Mouse (Mus musculus) CD4-positive, CD25-positive, alpha-beta regulatory T cell, adult 2 months (primary cell): ENCODE measurements at regions not wholly inside any gene's neighbourhood (a gene's known extent, or its start where the extent isn't known, plus 50 kb on each side); places are given as distances from the start of the nearest gene placed in this dataset.

ENCODE experiments used
- DNase-seq: peaks from one replicate; pipeline ENCODE4 v3.0.0-alpha.2; 2012; ENCODE audit warnings: low read depth, low spot score

DNA sequence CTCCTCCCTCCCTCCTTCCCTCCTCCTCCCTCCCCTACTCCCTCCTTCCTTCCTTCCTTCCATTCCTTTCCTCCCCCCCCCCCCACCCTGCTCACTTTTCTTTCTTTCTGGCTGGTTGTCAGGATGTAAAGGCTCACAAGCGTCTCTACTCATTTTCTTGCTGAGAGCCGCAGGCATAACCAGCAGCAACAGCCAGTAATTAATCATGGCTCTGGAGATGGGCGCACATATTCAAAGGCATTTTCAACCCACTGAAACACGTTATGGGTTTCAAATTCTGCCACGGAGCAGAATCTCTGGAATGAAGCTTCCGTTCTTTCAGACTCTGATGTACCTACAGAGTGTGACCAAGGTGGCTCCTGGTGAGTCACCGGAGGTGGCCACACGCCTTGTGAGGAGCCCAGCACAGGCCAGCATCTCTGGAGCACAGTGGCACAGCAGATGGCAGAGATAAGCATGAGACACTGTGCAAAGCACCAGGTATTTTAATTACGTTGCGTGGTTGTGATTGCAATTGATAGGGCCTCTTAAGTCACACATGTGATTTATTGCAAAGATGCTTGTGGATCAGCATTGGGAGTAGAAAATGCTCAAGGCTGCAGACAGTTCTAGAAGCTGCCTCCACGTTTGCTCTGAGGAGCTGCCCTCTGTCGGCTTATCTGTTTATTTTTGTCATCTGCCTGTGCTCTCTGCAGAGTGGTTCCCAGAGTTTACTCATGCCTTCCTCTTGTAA lies 236.0 kb downstream of the Mtx2 start:
- no peak for DNase-seq

DNA sequence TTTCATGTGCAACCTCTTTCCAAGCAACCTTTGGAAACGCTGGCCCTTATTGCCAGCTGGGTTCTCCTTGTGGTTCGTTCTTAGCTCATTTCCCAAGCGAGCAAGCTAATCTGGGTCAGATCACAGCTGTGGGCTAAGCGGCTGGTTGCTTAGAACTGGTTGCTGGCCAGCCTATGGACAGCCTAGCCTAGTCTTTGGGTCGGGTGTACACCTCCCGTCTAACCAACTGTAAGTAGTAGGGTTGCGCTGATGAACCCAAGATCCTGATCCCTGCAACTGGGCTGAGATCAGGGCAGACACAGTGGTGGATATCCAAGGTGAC lies 236.5 kb downstream of the Mtx2 start:
- no peak for DNase-seq

DNA sequence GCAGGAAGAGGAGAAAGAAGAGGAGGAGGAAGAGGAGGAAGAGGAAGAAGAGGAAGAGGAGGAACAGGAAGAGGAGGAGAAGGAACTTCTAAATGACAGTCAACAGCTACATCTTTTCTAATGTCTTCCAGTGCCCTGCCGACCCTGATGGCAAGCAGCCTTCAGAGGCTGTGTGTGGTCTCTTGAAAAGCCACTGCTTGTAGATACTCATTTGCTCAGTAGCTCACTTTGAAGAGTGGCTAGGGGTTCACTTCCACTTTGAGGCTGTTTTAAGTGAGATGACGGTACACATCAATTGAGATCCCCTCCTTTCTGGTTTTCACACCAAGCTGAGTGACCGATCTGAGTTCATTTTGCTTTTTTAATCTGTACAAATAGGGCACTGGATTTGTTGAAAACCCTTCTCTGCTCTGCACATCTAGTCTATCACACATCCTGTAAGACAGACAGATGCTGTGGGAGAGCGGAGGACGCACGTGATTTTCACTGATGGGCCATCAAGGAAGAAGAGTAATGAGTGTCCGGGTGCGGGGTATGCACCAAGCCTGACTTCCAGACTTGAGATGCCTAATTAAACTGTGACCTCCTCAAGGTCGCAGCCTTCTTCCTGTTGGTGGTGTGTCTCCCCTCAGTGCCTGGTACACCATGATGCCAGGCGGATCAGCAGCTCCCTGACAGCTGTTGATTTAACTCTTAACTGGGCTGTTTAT lies 239.0 kb downstream of the Mtx2 start:
- peak; percentile 26 for DNase-seq

DNA sequence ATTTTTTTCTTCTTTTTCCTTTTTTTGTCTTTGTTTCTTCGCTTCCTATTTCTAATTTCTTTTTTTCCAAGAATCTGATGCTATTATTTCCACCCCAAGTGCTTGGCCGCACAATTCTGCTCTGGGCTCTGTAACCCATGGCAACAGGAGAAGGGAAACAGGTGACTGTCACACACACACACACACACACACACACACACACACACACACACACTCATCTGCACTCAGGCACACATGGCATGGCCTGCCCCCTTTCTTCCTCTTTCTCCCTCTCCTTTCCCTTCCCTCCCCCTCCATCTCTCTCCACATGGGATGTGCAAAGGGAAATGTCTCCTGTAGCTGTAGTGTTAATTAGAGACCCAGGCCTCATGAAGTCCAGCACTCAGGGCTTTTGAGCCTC lies 239.7 kb downstream of the Mtx2 start:
- no peak for DNase-seq

DNA sequence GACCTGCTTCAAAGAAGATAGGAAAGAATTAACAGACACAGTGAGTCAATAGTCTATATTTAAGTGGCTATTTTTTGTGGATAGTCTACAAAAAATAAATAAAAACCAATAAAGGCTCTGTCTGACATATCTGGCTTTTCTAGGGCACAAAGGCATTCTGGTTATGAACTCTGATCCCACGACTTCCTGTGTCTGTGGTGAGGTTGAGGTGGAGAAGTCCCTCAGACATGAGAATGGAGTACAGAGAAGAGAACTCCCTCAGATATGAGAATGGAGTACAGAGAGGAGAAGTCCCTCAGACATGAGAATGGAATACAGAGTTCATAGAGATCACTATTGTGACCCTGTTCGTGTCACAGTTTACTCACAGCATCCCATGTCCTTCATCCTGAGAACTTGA lies 243.7 kb downstream of the Mtx2 start:
- peak; percentile 35 for DNase-seq

- peak; percentile 17 for DNase-seq
These were observed 246.4 kb downstream of the Mtx2 start for GRCm38 (mm10) chr2:75072021-75072420.

DNA sequence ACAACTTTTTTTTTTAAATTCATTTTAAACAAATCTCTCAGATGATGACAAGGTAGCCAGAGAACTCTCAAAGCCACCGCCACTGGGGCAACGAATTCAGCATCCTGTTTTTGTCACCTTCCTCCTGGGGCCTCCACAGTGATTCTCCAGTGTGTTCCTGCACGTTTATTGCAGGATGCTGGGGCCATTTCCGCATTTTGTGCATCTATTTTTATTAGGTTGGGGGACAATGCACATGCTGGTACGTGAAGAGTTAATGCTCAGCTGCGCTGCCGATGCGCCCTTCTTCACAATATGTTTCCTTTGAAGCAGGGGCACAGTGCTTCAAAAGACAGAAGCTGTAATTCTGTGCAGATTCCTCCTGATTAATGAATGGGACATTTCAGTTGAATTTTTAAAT lies 246.9 kb downstream of the Mtx2 start:
- peak; percentile 19 for DNase-seq

- DNase-seq = peak; percentile 67
These were observed 247.6 kb downstream of the Mtx2 start for GRCm38 (mm10) chr2:75073178-75073577.

DNA sequence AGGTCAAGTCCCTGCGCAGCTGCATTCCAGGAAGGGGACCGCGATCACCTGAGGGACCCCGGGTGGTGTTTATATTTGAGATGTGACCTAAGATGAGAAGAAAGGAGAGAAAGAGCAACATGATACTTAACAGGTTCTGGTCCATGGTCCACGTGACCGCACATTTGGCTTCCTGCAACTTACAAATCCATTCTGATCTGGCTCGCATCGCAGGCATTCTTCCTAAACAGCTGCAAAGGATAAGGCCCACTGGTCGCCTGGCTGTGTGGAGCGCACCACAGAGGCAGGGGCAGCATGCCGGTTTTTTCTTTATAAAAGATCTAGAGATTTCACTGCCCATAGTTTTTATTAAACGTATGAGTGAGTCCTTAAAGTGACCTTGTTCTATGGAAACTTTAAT lies 261.6 kb downstream of the Mtx2 start:
- DNase-seq = no peak

- no peak for DNase-seq
These were observed 263.6 kb downstream of the Mtx2 start for GRCm38 (mm10) chr2:75089186-75089585.

GRCm38 (mm10) chr2:75089616-75090015 lies 264.0 kb downstream of the Mtx2 start:
- DNase-seq = no peak

- DNase-seq = no peak
These were observed 264.8 kb downstream of the Mtx2 start for GRCm38 (mm10) chr2:75090439-75090838.

GRCm38 (mm10) chr2:75101501-75101900 lies 275.9 kb downstream of the Mtx2 start:
- peak; percentile 39 for DNase-seq

DNA sequence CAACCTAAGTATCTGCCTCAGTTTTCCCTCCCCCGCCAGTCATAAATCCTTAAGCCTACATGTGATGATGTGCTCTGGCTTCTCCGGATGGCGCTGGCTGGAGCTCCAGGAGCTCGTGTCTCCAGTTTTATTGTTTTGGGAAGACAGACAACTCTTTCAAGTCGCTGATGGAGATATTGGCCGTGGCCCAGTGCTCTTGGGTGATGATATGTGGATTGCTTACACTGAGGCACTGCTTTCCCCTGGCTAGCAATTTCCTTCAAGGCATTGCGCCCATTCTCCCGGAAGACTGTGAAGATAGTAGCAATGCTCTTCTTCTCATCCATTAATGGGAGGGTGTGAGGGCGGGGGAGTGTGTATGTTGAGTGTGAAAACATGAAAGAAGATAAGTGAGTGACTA lies 287.1 kb downstream of the Mtx2 start:
- DNase-seq = no peak

DNA sequence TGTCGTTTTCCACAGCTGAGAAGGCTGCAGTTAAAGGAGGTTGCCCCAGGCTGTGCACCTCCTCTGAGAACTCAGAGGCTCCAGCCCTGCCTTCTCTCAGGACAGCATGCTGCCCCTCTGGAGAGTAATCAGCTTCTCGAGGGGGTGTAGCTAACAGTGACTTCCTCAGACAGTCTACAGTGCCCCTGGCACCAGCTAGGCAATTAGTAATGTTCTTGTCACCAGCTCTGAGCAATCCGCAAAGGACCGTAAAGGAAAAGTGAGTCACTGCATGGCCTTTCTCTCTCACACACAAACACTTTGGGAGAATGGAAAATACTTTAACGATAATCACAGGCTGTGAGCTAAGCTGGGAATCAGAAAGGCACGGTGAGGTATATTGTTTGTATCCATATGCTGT lies 288.8 kb downstream of the Mtx2 start:
- DNase-seq = no peak

GRCm38 (mm10) chr2:75118348-75118926 lies 292.8 kb downstream of the Mtx2 start:
- DNase-seq = no peak

- no peak for DNase-seq
These were observed 294.0 kb downstream of the Mtx2 start for GRCm38 (mm10) chr2:75119599-75119998.

GRCm38 (mm10) chr2:75133298-75134080 lies 307.9 kb downstream of the Mtx2 start:
- no peak for DNase-seq

DNA sequence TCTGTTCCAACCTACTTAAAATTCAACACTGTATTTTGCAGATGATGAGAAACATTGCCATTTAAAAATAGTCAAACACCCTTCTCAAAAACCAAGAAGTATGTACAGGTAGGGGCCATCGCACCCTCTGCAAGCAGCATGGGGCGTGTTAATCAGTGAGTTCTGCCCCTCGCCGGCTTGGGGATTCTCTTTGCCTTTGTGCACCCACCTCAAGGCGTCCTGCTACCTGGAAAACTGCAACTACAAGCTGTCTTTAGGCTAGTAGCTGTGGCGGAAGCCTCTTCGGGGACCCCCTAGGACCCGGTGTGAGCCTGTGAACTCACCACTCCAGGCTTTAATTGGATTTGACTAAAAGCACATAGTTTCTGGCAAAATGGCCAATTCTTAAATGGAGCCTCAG lies 311.0 kb downstream of the Mtx2 start:
- no peak for DNase-seq

DNA sequence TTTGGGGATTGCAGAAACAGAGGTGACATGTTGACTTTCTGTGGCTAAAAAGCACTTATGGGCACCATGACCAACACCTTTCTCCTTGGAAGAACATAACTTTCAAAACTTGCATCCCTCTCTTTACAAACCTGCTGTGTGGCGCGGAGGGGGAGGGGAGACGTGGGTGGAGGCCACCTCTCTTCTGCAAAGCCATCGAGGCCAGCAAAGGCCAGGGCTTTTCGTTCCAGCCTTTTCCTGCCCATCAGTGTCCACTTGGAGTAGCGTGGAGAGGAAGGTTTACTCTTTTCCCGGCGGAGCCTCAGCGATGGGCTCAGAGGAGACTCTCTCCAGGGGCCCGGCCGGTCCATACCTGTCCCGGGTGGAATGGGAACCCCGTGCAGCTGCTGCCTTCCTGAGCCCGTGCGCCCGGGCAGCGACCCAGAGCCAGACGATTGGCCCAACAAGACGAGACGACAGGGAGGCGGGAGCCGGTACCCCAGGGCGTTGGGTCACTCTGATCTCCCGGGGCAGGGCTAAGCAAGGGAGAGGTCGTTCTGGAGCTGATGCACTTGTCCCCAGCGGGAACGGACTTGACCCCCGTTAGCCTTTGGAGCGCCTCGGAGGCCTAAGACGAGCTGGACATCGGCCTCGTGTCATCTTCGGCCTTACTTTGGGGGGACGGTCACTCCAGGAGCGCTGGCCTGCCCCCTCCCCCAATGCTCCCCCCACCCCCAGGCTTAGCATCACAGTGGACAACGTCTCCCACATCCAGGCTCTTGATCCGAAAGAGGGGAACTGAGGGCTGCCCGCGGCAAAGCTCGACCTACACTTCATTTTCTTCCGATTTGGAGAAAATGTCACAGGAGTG lies 311.8 kb downstream of the Mtx2 start:
- DNase-seq = peak; percentile 3

GRCm38 (mm10) chr2:75137983-75138745 lies 312.6 kb downstream of the Mtx2 start:
- DNase-seq = peak; percentile 55
